Comparison of ENCODE assay signal across 26 mouse cellular contexts in genomic region chrX:12494535-12494934, GRCm38 (mm10).
DNase-seq lines count a peak whose midpoint lies in the region; ATAC-seq and TF ChIP-seq lines count a peak whose summit lies in the region.
"Had no signal": no experiment of that assay in that cellular context is flagged by ENCODE, and none has a peak within 500 bp of the region (broad histone marks: within the 10 kb centered on the region; RNA-seq: fewer than 3 reads in every experiment).

No protein-coding gene starts in this region.

- H3K27ac ChIP-seq in liver, postnatal 0 days (ENCODE audit: low read depth): no peak overlapping the region
- no peak overlapping the region for H3K27ac ChIP-seq in kidney, embryonic 14.5 days (ENCODE audit: low read depth, low read length)
- H3K27ac ChIP-seq: forebrain, embryonic 13.5 days; gastrocnemius, adult 2 months; heart, adult 2 months; hindbrain, embryonic 14.5 days; kidney, embryonic 15.5 days; neural tube, embryonic 12.5 days had no signal

- no peak overlapping the region for H3K9ac ChIP-seq in liver, postnatal 0 days (replicated peaks)
- no peak overlapping the region for H3K9ac ChIP-seq in kidney, embryonic 14.5 days (ENCODE audit: low read depth, low read length)
- H3K9ac ChIP-seq: forebrain, embryonic 13.5 days; heart, embryonic 12.5 days; hindbrain, embryonic 14.5 days; kidney, embryonic 15.5 days; lung, embryonic 14.5 days; neural tube, embryonic 12.5 days had no signal

- H3K4me3 ChIP-seq in liver, postnatal 0 days (ENCODE audit: low read depth, low read length): no peak overlapping the region
- no peak overlapping the region for H3K4me3 ChIP-seq in kidney, embryonic 14.5 days (ENCODE audit: low read length)
- H3K4me3 ChIP-seq: forebrain, embryonic 13.5 days; gastrocnemius, adult 2 months; heart, adult 2 months; heart, embryonic 12.5 days; kidney, embryonic 15.5 days; myocyte; neural tube, embryonic 12.5 days had no signal

- peak; percentile 5 for DNase-seq in liver
- DNase-seq in liver, postnatal 0 days: no peak
- DNase-seq in thymus, postnatal 14 days: peak; percentile 7
- no peak for DNase-seq in thymus, postnatal 25 days
- DNase-seq in c-Kit-positive CD71-positive TER-119-negative erythroid progenitor cells, embryonic 14.5 days (ENCODE audit: low read depth): peak; percentile 13
- DNase-seq in embryo, embryonic 11 days: no peak
- DNase-seq: B cell, adult 2 months; cerebellum, adult 18-20 months; cerebellum, postnatal 14 days; gastrocnemius, adult 2 months; gastrocnemius, postnatal 36 days; heart, adult 2 months; kidney, adult 11 months; kidney, postnatal 25 days; lung, embryonic 14.5 days; lung, postnatal 14 days; thymus, adult 2 months had no signal

- 64% methylated on average over 6 of the region's 6 CpGs for WGBS in liver, postnatal 0 days (ENCODE audit: insufficient replicate concordance)
- WGBS in kidney, embryonic 14.5 days: 89% methylated on average over 6 of the region's 6 CpGs

- no peaks in the 10 kb centered on the region for H3K36me3 ChIP-seq in liver, postnatal 0 days (replicated peaks; ENCODE audit: insufficient read depth, low read length)
- H3K36me3 ChIP-seq in kidney, embryonic 14.5 days (ENCODE audit: control insufficient read depth, insufficient read depth, low read length): no peaks in the 10 kb centered on the region
- H3K36me3 ChIP-seq: heart, embryonic 12.5 days; kidney, embryonic 15.5 days; neural tube, embryonic 12.5 days had no signal

- no peak for TF ChIP-seq CTCF in liver, postnatal 0 days (IDR thresholded peaks at IDR 0.05; ENCODE audit: low read depth)

- H3K9me3 ChIP-seq in liver, postnatal 0 days (ENCODE audit: low read length): no peaks in the 10 kb centered on the region
- H3K9me3 ChIP-seq in kidney, embryonic 14.5 days (ENCODE audit: control insufficient read depth, low read length): no peaks in the 10 kb centered on the region
- H3K9me3 ChIP-seq: forebrain, embryonic 13.5 days; kidney, embryonic 15.5 days; neural tube, embryonic 12.5 days had no signal

- no peak for ATAC-seq in liver, postnatal 0 days
- ATAC-seq in kidney, embryonic 14.5 days (ENCODE audit: low FRiP score, low TSS enrichment): no peak
- ATAC-seq: forebrain, embryonic 13.5 days; Patski had no signal

- TF ChIP-seq EP300 in liver, postnatal 0 days (IDR thresholded peaks at IDR 0.05; ENCODE audit: low read depth): no peak

- no peak overlapping the region for H3K4me2 ChIP-seq in liver, postnatal 0 days (ENCODE audit: low read depth, low read length)
- no peak overlapping the region for H3K4me2 ChIP-seq in kidney, embryonic 14.5 days (replicated peaks; ENCODE audit: low read depth, low read length)
- H3K4me2 ChIP-seq: forebrain, embryonic 13.5 days; heart, embryonic 12.5 days; hindbrain, embryonic 14.5 days; kidney, embryonic 15.5 days; lung, embryonic 14.5 days; midbrain, embryonic 11.5 days; neural tube, embryonic 12.5 days had no signal

- no peaks in the 10 kb centered on the region for H3K4me1 ChIP-seq in liver, postnatal 0 days (ENCODE audit: insufficient read depth)
- H3K4me1 ChIP-seq in kidney, embryonic 14.5 days (ENCODE audit: control insufficient read depth, insufficient read depth, low read length): no peaks in the 10 kb centered on the region
- H3K4me1 ChIP-seq: heart, embryonic 12.5 days; neural tube, embryonic 12.5 days had no signal

- no peaks in the 10 kb centered on the region for H3K27me3 ChIP-seq in liver, postnatal 0 days (ENCODE audit: insufficient read depth, low read length)
- H3K27me3 ChIP-seq in kidney, embryonic 14.5 days (ENCODE audit: control insufficient read depth, insufficient read depth, low read length): no peaks in the 10 kb centered on the region
- H3K27me3 ChIP-seq: forebrain, embryonic 13.5 days; neural tube, embryonic 12.5 days had no signal

Comparison
In these comparisons a context has a peak if more than half of its experiments do, and no peak if none do; other contexts are left out.
1. DNase-seq: peak in liver (single experiment), thymus, postnatal 14 days (single experiment) and c-Kit-positive CD71-positive TER-119-negative erythroid progenitor cells, embryonic 14.5 days (single experiment); none in liver, postnatal 0 days (single experiment), thymus, postnatal 25 days (single experiment) and embryo, embryonic 11 days (single experiment).